Mouse (Mus musculus) thymus, postnatal 25 days (tissue): ENCODE measurements around the gene Suds3.
A peak's percentile ranks its signal among the peaks of the same experiment; 100 is the strongest.

ENCODE experiments used
- DNase-seq: peaks from one replicate; pipeline ENCODE4 v3.0.0; 2022

Suds3 gene

DNA sequence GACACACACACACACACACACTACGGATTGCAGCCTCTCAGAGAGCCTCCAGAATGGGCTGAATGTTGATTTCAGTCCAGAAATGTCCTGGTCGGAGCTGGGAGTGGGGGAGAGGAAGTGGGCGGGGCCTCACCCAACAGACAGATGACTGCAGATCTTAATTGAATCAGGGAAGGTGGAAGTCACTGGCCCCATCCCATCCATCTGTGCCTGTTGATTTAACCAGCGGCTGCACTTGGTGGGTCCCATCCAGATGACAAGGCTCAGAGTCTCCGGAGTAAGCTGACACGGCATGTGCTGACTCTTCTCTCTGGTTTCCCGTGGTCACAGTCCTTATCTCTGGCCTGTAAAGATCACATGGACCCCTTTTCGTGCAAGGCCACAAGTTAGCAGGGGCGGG is 20.0 kb upstream of the Suds3 start:
- peak; percentile 62 for DNase-seq

DNA sequence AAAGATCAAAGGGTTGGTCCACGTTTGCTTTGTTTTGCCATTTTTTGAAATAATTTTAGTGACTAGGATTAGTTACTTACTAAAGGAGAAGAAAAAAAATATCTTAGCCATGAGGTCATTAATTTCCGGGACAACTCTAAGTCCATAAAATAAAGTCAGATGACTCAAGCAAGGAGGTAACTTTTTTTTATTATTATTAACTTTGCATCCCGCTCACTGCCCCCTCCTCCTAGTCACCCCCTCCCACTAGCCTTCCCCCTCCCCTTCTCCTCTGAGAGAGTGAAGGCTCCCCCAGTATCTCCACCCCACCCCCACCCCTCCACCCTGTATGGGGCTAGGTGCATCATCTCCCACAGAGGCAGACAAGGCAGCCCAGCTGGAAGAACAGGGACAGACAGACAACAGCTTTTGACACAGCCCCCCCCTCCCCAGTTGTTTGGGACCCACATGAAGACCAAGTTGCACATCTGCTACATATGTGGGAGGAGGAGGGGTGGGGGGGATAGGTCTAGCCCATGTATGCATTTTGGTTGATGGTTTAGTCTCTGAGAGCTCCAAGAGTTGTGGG is 19.1 kb upstream of the Suds3 start:
- no peak for DNase-seq

DNA sequence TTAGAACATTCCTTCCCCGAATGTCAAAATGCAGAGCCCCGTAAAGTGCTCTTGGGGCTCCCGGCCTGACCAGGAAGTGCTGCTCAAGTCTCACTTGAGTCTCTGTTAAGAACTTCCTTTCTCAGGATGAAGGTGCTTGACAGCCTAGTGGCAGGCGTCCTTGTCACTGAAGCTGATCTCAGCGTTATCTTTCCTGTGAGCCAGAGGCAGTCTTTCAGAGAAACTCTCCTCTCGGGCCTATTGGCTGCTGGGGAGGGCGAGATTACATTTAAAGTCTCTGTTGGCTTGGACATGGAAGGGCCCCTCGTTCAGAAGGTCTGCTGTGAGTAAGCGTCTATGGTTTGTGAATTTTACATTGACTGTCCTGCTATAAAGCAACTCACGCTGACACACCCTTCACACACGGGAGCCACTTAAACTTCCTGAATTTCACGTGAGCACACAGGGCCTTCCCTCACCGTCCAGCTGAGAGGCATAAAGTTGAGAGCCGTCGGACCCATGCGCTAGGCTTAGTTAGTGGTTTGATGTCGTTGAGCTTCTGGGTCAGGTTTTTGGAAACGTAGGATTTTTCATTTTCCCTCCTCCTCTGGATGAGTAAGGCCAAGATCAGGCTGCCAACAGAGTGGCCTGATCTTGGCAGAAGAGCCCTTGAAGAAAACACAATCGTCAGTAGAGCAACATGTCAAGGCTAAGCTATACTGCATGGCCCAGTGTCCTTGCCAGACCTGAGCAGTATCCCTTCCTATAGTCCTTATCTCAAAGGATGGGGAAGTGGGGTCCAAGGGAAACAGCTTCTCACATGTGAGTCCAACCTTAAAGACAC is 18.4 kb upstream of the Suds3 start:
- DNase-seq = peak; percentile 60

- DNase-seq = peak; percentile 85
These were observed 17.6 kb upstream of the Suds3 start for GRCm38 (mm10) chr5:117133446-117134065.

- peak; percentile 59 for DNase-seq
These were observed 14.8 kb upstream of the Suds3 start for GRCm38 (mm10) chr5:117130726-117131125.

DNA sequence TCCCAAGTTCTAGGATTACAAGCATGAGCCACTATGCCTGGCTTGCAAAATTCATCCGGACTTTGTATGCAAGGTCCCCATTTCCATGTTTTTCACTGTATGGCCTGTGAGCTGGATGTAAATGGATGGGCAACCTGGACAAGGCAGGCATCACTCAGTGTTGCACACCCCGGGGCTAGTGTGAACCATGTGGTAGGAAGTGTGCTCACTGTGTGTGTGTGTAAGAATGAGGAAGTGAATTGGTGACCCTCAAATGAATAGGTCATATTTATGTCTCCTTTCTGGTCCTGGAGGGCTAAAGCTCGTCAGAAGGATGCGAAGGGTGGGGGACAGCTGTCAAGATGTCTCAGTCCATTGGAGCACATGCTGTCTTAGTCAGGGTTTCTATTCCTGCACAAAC is 11.1 kb upstream of the Suds3 start:
- DNase-seq = no peak

DNA sequence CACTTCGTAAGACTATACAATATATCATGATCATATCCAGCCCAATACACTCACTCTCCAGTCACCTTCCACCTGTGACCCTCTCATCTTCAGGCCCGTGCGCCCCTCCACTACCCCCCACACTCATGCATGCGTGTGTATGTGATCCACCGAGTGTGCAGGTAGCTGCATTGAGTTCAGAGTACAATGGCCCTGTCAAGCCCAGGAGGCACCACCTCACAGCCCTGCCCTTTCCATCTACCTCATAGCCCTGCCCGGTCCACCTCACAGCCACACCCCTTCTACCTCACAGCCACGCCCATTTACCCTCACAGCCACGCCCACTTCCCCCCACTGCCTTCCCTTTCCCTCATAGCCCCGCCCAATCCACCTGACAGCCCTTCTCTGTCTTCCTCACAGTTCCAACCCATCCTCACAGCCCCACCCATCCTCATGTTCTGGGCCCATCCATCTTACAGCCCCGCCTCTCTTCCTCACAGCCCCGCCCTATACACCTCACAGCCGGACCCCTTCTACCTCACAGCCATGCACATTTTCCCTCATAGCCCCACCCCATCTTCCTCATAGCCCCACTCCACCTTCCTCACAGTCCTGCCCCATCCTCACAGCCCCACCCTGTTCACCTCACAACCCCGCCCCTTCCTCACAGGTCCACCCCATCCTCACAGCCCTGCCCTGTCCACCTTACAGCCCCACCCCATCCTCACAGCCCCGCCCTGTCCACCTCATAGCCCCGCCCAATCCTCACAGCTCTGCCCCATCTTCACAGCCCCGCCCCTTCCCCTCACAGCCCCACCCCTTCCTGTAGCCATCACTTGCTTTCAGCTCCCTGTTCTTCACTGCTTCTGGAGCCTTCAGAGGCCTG is 9.8 kb upstream of the Suds3 start:
- no peak for DNase-seq

- no peak for DNase-seq
These were observed 7.9 kb upstream of the Suds3 start for GRCm38 (mm10) chr5:117123840-117124239.

DNA sequence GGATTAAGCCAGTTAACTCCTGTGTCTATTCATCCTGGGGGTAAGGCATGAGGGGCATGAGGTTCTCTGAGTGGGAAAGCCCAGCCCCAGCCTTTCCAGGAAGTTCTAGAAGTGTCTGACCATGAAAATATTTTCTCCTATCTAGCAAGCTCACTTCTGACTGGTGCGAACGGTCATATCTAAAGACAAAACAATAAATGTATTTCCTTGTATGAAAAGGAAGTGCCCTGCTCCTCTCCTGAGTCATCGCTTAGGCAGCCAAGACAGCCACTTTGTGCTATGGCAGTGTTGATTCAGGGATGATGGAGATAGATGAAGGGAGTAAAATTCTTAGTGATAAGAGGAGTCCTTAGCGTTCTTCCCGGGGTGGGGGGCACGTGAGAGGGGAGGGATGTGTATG is 7.2 kb upstream of the Suds3 start:
- DNase-seq = no peak

- DNase-seq = no peak
These were observed 5.7 kb upstream of the Suds3 start for GRCm38 (mm10) chr5:117121657-117122056.

GRCm38 (mm10) chr5:117120489-117121466 is 4.9 kb upstream of the Suds3 start:
- peak; percentile 30 for DNase-seq

GRCm38 (mm10) chr5:117119777-117120488 is 4.0 kb upstream of the Suds3 start, which contains the start of gene Taok3:
TSS of gene Taok3 (plus strand) at chr5:117120129.
- DNase-seq = peak; percentile 98

DNA sequence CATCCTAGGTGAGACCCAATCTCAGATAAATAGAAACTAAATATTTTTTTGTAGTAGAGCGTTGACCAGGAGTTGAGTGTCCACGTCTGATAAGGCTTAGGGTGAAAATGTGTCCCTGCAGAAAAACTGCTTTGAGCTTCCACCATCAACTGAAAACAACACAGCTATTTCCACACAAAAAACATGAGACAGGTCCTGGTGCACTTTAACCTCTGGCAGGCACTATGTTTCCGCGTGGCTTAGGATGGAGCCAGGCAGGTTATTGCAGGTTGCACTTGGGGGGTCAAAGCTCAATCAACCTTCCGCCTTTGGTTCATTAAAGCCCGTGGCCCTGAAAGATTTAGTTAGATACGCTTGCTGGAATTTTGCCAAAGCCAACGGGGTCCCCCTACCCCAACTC is 2.9 kb upstream of the Suds3 start:
- no peak for DNase-seq

- no peak for DNase-seq
These were observed 2.3 kb upstream of the Suds3 start for GRCm38 (mm10) chr5:117118220-117118619.

DNA sequence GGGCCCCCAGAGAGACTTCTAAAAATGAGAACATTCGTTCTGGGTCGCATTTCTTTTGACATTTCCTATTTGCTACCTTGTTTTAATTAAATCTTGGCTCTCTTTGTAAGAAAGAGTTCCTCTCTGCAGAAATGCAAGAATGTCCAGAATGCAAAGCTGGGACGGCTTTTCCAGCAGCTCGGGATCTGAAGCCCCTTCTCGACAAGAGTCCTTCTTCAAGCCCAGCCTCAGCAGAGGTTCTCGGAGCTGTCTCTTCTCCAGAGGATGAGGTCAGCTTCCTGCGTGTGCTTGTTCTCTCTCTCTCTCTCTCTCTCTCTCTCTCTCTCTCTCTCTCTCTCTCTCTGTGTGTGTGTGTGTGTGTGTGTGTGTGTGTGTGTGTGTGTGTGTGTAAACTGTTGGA is 1.8 kb upstream of the Suds3 start:
- no peak for DNase-seq

DNA sequence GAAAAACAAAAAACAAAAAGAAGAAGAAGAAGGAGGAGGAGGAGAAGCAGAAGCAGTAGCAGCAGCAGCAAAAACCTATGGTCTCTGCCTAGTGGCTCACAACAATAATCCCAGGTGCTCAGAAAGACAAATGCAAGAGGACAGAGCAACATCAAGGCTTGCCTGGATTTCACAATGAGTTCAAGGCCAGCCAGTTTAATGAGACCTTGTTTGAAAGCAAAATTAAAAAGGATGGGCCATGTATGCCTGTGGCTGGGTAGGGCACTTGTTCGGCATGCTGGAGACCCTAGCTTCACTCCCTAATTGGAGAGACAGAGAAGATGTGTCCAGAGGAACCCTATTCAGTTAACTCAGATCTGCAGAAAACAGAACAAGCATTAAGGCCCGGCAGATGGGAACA is 1.3 kb upstream of the Suds3 start:
- DNase-seq = no peak

DNA sequence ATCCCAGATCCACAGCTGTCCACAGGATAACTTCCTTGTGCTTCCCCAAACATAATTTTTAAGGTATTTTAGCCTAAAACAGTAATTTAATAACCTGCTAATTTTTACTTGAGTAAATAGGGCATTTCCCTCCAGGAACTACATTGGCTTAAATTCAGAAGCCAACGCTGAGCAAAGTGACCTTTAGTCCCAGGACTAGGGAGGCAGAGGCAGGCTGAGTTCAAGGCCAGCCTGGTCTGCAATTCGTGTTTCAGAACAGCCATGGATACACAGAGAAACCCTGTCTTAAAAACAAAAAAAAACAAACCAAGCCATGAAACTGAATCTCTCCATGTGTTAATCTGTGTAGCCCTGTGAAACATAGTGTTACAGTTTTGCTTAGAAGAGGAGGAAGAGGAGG is 747 bp upstream of the Suds3 start:
- no peak for DNase-seq

DNA sequence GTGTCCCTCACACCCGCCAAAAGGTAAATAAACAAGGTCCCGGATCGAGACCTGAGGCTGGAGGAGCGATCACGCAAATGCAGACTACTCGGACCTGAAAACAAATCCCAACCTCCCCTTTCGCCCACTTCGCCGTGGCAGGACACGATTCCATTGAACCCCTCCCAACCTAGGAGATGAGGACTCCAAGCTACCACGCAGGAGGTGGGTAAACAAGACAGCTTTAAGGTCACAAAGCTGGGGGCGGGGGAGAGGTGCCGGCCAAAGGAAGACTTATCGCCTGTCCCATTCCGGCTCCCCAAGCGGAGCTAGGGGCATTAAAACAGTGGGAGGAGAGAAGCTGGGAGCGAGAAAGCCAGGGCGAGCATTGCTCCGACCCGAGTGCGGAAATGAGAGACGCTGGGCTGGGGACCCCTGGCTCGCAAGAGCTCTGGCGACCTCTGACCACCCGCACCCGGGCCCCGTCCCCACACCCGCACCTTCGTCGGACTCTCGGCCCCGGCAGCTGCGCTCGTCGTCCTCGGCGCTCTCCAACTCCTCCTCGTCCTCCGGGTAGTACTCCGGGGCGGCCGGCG is 633 bp downstream of the Suds3 start:
- DNase-seq = no peak

- peak; percentile 30 for DNase-seq
These were observed 1.2 kb downstream of the Suds3 start for GRCm38 (mm10) chr5:117114581-117115192.

GRCm38 (mm10) chr5:117113330-117113729 is 2.6 kb downstream of the Suds3 start:
- no peak for DNase-seq

DNA sequence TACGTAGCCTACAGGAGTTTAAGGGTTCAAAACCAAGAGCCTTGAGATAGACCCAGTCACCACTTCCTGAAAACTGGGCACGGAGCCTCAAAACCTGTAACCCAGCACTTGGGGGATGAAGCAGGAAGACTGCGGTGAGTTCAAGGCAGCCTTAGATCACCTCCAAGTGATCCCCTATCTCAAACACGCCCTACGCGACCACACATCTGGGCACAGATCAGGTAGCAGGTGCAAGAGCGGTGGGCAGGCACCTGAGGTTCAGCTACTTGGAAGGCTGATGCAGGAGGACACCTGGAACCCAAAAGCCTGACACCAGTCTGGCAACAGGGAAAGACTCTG is 4.2 kb downstream of the Suds3 start:
- DNase-seq = peak; percentile 47
